Mouse (Mus musculus): Measurements from ENCODE around the gene Aloxe3. TPM values are rescaled to one million over a fixed set of nuclear protein-coding genes. Genes with fewer than 3 reads are reported as not detected.

Gene Aloxe3
- 1 to 10 TPM; 4.3 to 6.8 TPM for total RNA-seq (2021)

- intact Hi-C loops (cut with DNase I): loop anchor here (1.0 kb wide), 1 partner anchor 25 kb away; no protein-coding TSS in a partner anchor
These were observed at the start of gene Aloxe3 for GRCm38 (mm10) chr11:69125852-69125918. Gene Aloxe3, plus strand, starts transcription at chr11:69125896.

GRCm38 (mm10) chr11:69076572-69076971, 49.1 kb upstream of the Aloxe3 start:
- no peak for DNase-seq (ENCODE audit: low spot score in 2 of 2)
- intact Hi-C loops (cut with DNase I): no loop called here

More at GRCm38 (mm10) chr11:69125852-69125918, at the start of gene Aloxe3:
- DNase-seq (ENCODE audit: low spot score in 2 of 2): no peak

GRCm38 (mm10) chr11:69077316-69077715, 48.4 kb upstream of the Aloxe3 start:
- intact Hi-C loops (cut with DNase I): no loop called here
- DNase-seq (ENCODE audit: low spot score in 2 of 2): no peak

GRCm38 (mm10) chr11:69078041-69078440, 47.7 kb upstream of the Aloxe3 start:
- intact Hi-C loops (cut with DNase I): no loop called here
- no peak for DNase-seq (ENCODE audit: low spot score in 2 of 2)

- DNase-seq (ENCODE audit: low spot score in 2 of 2): no peak
- intact Hi-C loops (cut with DNase I): no loop called here
These were observed 46.8 kb upstream of the Aloxe3 start for GRCm38 (mm10) chr11:69078805-69079438.

GRCm38 (mm10) chr11:69080102-69080854, 45.4 kb upstream of the Aloxe3 start:
- DNase-seq (ENCODE audit: low spot score in 2 of 2): no peak

GRCm38 (mm10) chr11:69080855-69081222, 44.9 kb upstream of the Aloxe3 start:
- intact Hi-C loops (cut with DNase I): no loop called here
- DNase-seq (ENCODE audit: low spot score in 2 of 2): no peak

More at GRCm38 (mm10) chr11:69080102-69080854, 45.4 kb upstream of the Aloxe3 start:
- intact Hi-C loops (cut with DNase I): no loop called here

GRCm38 (mm10) chr11:69081613-69082012, 44.1 kb upstream of the Aloxe3 start:
- intact Hi-C loops (cut with DNase I): no loop called here
- no peak for DNase-seq (ENCODE audit: low spot score in 2 of 2)

GRCm38 (mm10) chr11:69085608-69086007, 40.1 kb upstream of the Aloxe3 start:
- DNase-seq (ENCODE audit: low spot score in 2 of 2): no peak
- intact Hi-C loops (cut with DNase I): loop anchor here (5.0 kb wide), 1 partner anchor 37 kb away; the partner anchor contains the start of genes 9130213A22Rik and Hes7

- intact Hi-C loops (cut with DNase I): loop anchor here (5.0 kb wide), 1 partner anchor 36 kb away; the partner anchor contains the start of genes 9130213A22Rik and Hes7
- peak; percentile 55 to 75 for DNase-seq (ENCODE audit: low spot score in 2 of 2)
These were observed 39.3 kb upstream of the Aloxe3 start for GRCm38 (mm10) chr11:69086390-69086789.

- intact Hi-C loops (cut with DNase I): loop anchor here (5.0 kb wide), 1 partner anchor 35 kb away; the partner anchor contains the start of genes 9130213A22Rik and Hes7
These were observed 38.6 kb upstream of the Aloxe3 start for GRCm38 (mm10) chr11:69087082-69087481.

GRCm38 (mm10) chr11:69087597-69087996, 38.1 kb upstream of the Aloxe3 start:
- intact Hi-C loops (cut with DNase I): loop anchor here (5.0 kb wide), 1 partner anchor 35 kb away; the partner anchor contains the start of genes 9130213A22Rik and Hes7
- DNase-seq (ENCODE audit: low spot score in 2 of 2): no peak

More at GRCm38 (mm10) chr11:69087082-69087481, 38.6 kb upstream of the Aloxe3 start:
- DNase-seq (ENCODE audit: low spot score in 2 of 2): peak; percentile 55 to 61

GRCm38 (mm10) chr11:69088103-69088855, 37.4 kb upstream of the Aloxe3 start, which contains the start of gene Vamp2:
Gene Vamp2, plus strand, starts transcription at chr11:69088490.
- intact Hi-C loops (cut with DNase I): loop anchor here (2.0 to 5.0 kb wide), 2 partner anchors 15 to 34 kb away; partner anchors contain the start of genes 9130213A22Rik and Hes7
- DNase-seq (ENCODE audit: low spot score in 2 of 2): peak; percentile 93 to 96

GRCm38 (mm10) chr11:69088856-69089615, 36.7 kb upstream of the Aloxe3 start:
- peak in 1 of 2 experiments; percentile 11 for DNase-seq (ENCODE audit: low spot score in 2 of 2)
- intact Hi-C loops (cut with DNase I): loop anchor here (2.0 to 5.0 kb wide), 2 partner anchors 16 to 33 kb away; partner anchors contain the start of genes 9130213A22Rik and Hes7

- peak in 1 of 2 experiments; percentile 15 for DNase-seq (ENCODE audit: low spot score in 2 of 2)
- intact Hi-C loops (cut with DNase I): loop anchor here (2.0 to 10.0 kb wide), 3 partner anchors 17 to 325 kb away; partner anchors contain the start of genes 9130213A22Rik, Hes7 and Kdm6b
These were observed 35.9 kb upstream of the Aloxe3 start for GRCm38 (mm10) chr11:69089616-69090290.

- no peak for DNase-seq (ENCODE audit: low spot score in 2 of 2)
- intact Hi-C loops (cut with DNase I): loop anchor here (10.0 kb wide), 1 partner anchor 324 kb away; the partner anchor contains the start of gene Kdm6b
These were observed 35.3 kb upstream of the Aloxe3 start for GRCm38 (mm10) chr11:69090367-69090766.

- no peak for DNase-seq (ENCODE audit: low spot score in 2 of 2)
- intact Hi-C loops (cut with DNase I): loop anchor here (10.0 kb wide), 1 partner anchor 323 kb away; the partner anchor contains the start of gene Kdm6b
These were observed 33.9 kb upstream of the Aloxe3 start for GRCm38 (mm10) chr11:69091566-69092385.

GRCm38 (mm10) chr11:69092386-69092751, 33.3 kb upstream of the Aloxe3 start:
- intact Hi-C loops (cut with DNase I): loop anchor here (10.0 kb wide), 1 partner anchor 322 kb away; the partner anchor contains the start of gene Kdm6b
- peak; percentile 77 for DNase-seq (ENCODE audit: low spot score in 2 of 2)
